Mouse (Mus musculus) limb, embryonic 10.5 days (tissue): ENCODE results near the gene Itpk1. TPM values are rescaled to one million over a fixed set of nuclear protein-coding genes. Genes with fewer than 3 reads are reported as not detected.

Experiments
- DNase-seq: peaks from one replicate; pipeline ENCODE4 v3.0.0-alpha.2; 2017; ENCODE audit warnings: low spot score
- H3K27ac ChIP-seq: fragments of 300-500 bp; sonication (generic); 2 replicates; pipeline ENCODE4 v1.5.1; 2016; ENCODE audit warnings: mild to moderate bottlenecking
- H3K27me3 ChIP-seq: fragments of 300-500 bp; sonication (generic); 2 replicates; pipeline ENCODE4 v1.6.1; 2016; ENCODE audit warnings: low read depth, mild to moderate bottlenecking; ENCODE audit not compliant: poor library complexity, severe bottlenecking
- H3K36me3 ChIP-seq: fragments of 300-500 bp; sonication (generic); 2 replicates; pipeline ENCODE4 v1.6.1; 2016; ENCODE audit warnings: mild to moderate bottlenecking, moderate library complexity
- H3K4me1 ChIP-seq: fragments of 300-500 bp; sonication (generic); 2 replicates; pipeline ENCODE4 v1.6.1; 2016
- H3K4me3 ChIP-seq: fragments of 300-500 bp; sonication (generic); 2 replicates; pipeline ENCODE4 v1.5.1; 2016; ENCODE audit warnings: mild to moderate bottlenecking, moderate library complexity
- H3K9me3 ChIP-seq: fragments of 300-500 bp; sonication (generic); replicated peaks from 2 replicates; pipeline ENCODE4 v1.6.1; 2016; ENCODE audit warnings: mild to moderate bottlenecking
- WGBS: fragments of 180-500 bp; shearing (Covaris S2); methylation state at CpG from one replicate; pipeline ENCODE4 v1.1.7; 2016; 5-methylcytosine and 5-hydroxymethylcytosine counted together
- polyA plus RNA-seq: library from polyadenylated mRNA; unstranded; fragments of >200 nt; fragmentation: Nextera tagmentation; extraction: Ambion mirVana; gene quantifications from 2 replicates; pipeline ENCODE4 v1.2.1, GENCODE M21; 2016

The Itpk1 gene
- polyA plus RNA-seq, 1 experiment from 2014 or later = 9.7 TPM

DNA sequence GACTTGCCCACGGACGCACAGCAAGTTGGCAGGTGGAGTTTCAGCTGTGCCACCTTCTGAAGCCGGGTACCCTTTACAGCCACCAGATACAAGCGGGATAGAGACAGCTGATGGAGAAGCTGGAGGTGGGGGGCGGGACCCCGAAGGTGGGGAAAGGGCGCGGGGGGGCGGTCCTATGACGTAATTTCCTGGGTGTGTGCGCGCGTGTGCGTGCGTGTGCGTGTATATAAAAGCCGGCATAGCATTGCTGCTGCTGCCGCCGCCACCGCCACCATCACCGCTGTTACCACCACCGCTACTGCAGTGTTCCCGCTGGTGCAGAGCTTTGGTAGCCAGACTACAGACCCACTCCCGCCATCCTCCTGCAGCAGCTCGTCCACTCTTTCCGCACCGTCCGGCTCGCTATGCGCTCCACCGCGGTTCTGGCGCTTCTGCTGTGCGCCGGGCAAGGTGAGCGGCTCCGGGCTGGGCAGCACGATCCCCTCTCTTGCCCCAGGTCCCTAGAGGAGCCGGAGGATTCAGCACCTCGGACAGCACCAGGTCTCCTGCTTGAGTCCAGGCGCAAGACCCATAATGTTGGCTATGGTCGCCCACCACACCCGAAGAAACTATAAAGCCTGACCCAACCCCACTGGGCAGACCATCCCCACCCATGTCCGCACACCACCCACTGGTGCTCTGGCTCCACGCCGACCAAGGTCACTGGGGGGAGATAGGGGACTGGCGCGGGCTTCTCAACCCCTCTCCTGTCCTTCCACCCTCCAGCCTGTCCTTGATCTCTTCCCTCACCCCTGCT, 149.8 kb downstream of the Itpk1 start, which contains the start of gene Chga:
Gene Chga (plus strand): TSS at position 249 of the 796 bp plus-strand sequence.
- H3K4me3 ChIP-seq = peak within 1 kb of the TSS; percentile 45
- H3K27me3 ChIP-seq = peaks cover 52% of the 10 kb centered on the region
- H3K4me1 ChIP-seq = peaks cover 9% of the 10 kb centered on the region
- no peaks in the 10 kb centered on the region for H3K36me3 ChIP-seq
- H3K27ac ChIP-seq = no peak within 1 kb of the TSS
- WGBS = 3% methylated on average over 48 of the region's 48 CpGs
- no peaks in the 10 kb centered on the region for H3K9me3 ChIP-seq
- DNase-seq = peak; percentile 96

GRCm38 (mm10) chr12:102553705-102554275, 150.9 kb downstream of the Itpk1 start:
- Histone ChIP-seq H3K9me3 (no peaks in the 10 kb centered on the region), H3K4me1 (peaks cover 9% of the 10 kb centered on the region), H3K36me3 (no peaks in the 10 kb centered on the region), H3K27ac (no peak overlapping the region), H3K27me3 (peaks cover 52% of the 10 kb centered on the region), H3K4me3 (no peak overlapping the region)
- 74% methylated on average over 14 of the region's 14 CpGs for WGBS
- DNase-seq = no peak

DNA sequence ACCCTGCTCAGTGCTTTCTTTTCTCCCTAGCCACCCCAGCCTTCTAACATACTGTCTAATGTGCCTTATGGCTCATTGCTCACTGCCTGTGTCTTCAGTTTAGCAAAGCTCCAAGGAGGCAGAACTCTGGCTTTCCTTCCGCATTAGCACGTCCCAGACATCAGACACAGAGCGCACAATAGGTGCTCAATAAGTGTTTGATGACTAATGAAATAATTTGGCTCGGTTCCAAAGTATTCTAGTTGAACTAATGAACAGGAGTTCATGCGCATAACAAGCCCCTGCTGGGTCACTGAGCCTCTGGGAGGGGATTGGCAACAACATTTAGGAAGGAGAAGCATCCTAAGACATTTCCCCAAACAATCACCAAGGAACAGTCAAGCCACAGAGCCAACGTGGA, 152.7 kb downstream of the Itpk1 start:
- WGBS = 81% methylated on average over 6 of the region's 6 CpGs
- peaks cover 52% of the 10 kb centered on the region for H3K27me3 ChIP-seq
- no peak overlapping the region for H3K4me3 ChIP-seq
- peaks cover 9% of the 10 kb centered on the region for H3K4me1 ChIP-seq
- H3K27ac ChIP-seq = no peak overlapping the region
- no peaks in the 10 kb centered on the region for H3K9me3 ChIP-seq
- DNase-seq = no peak
- no peaks in the 10 kb centered on the region for H3K36me3 ChIP-seq

DNA sequence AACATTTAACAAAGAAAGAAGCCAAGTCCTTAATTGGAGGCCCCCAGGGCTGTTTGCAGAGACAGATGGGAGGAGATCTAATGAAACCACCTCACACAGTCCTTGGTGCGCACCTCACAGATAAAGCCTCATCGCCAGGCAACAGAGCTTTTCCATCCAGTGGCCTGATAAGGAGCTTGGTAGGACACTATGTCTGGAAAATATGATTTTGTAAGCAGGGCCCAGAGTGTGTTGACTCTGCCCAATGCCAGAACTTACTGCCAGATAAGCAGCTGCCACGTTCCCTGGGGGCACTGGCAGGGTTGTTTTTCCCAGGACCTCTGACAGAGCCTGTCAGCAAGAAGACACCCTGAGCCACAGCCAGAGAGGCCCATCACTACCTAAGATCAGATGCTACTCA, 153.5 kb downstream of the Itpk1 start:
- no peaks in the 10 kb centered on the region for H3K36me3 ChIP-seq
- 85% methylated on average over 3 of the region's 3 CpGs for WGBS
- H3K4me1 ChIP-seq = peaks cover 9% of the 10 kb centered on the region
- no peaks in the 10 kb centered on the region for H3K9me3 ChIP-seq
- no peak for DNase-seq
- H3K27me3 ChIP-seq = peaks cover 55% of the 10 kb centered on the region
- no peak overlapping the region for H3K27ac ChIP-seq
- no peak overlapping the region for H3K4me3 ChIP-seq

- Histone ChIP-seq H3K4me3 (no peak overlapping the region), H3K27me3 (peaks cover 48% of the 10 kb centered on the region), H3K27ac (no peak overlapping the region), H3K36me3 (no peaks in the 10 kb centered on the region), H3K9me3 (no peaks in the 10 kb centered on the region), H3K4me1 (peaks cover 9% of the 10 kb centered on the region)
- WGBS = 6% methylated on average over 11 of the region's 11 CpGs
- peak; percentile 96 for DNase-seq
These were observed 154.2 kb downstream of the Itpk1 start for GRCm38 (mm10) chr12:102550529-102550928.

- H3K27ac ChIP-seq = no peak overlapping the region
- 78% methylated on average over 6 of the region's 6 CpGs for WGBS
- H3K4me1 ChIP-seq = no peaks in the 10 kb centered on the region
- H3K9me3 ChIP-seq = no peaks in the 10 kb centered on the region
- H3K27me3 ChIP-seq = 0 out of 2 replicates have a peak, but pooled peaks cover 8% of the 10 kb centered on the region
- H3K4me3 ChIP-seq = no peak overlapping the region
- DNase-seq = no peak
- H3K36me3 ChIP-seq = no peaks in the 10 kb centered on the region
These were observed 159.6 kb downstream of the Itpk1 start for GRCm38 (mm10) chr12:102545122-102545521.

GRCm38 (mm10) chr12:102541168-102541567, 163.6 kb downstream of the Itpk1 start:
- no peak overlapping the region for H3K27ac ChIP-seq
- H3K4me3 ChIP-seq = no peak overlapping the region
- H3K4me1 ChIP-seq = peaks cover 14% of the 10 kb centered on the region
- H3K36me3 ChIP-seq = no peaks in the 10 kb centered on the region
- H3K9me3 ChIP-seq = no peaks in the 10 kb centered on the region
- H3K27me3 ChIP-seq = 0 out of 2 replicates have a peak, but pooled peaks cover 5% of the 10 kb centered on the region
- DNase-seq = no peak
- WGBS = 95% methylated on average over 7 of the region's 7 CpGs

DNA sequence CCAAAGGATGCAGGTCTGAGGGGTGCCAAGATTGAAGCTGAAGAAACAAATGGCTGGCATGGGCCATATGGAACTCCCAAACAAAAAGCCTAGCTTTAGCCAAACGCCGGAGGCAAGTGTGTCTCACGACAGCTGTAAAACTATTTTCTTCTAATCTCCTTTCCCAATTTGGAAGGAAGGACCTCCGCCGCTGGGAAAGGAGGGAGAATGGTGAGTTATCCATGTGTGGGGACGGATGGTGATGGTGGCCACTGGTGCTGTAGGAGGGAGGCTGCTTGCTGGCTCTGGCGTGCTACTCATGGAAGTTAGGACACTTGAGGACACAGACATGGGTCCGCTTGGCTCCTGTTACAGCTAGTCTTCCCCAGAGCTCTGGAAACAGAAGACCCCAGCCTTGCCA, 164.5 kb downstream of the Itpk1 start:
- WGBS = 51% methylated on average over 8 of the region's 8 CpGs
- H3K27ac ChIP-seq = no peak overlapping the region
- H3K27me3 ChIP-seq = 0 out of 2 replicates have a peak, but pooled peaks cover 5% of the 10 kb centered on the region
- no peaks in the 10 kb centered on the region for H3K9me3 ChIP-seq
- peaks cover 14% of the 10 kb centered on the region for H3K4me1 ChIP-seq
- H3K36me3 ChIP-seq = no peaks in the 10 kb centered on the region
- no peak for DNase-seq
- no peak overlapping the region for H3K4me3 ChIP-seq

DNA sequence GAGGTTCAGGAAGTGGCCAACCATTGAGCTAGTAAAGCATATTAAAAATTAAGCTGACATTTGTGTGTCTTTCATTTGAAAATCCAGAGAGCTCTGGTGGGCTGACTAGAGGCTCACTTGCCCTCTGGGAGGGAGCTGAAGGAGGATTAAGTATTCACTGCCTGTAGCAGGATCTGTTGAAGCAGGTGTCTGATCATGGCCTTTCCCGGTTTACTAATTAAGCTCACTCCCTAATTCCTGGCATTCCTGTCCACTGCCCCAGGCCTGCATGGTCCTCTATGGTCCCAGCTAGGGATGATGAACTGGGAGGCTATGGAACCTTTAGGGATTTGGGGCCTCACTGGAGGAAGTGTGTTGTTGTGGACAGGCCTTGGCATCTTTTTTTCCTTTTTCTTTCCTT, 168.9 kb downstream of the Itpk1 start:
- peaks cover 28% of the 10 kb centered on the region for H3K27me3 ChIP-seq
- H3K27ac ChIP-seq = no peak overlapping the region
- H3K4me3 ChIP-seq = no peak overlapping the region
- H3K36me3 ChIP-seq = no peaks in the 10 kb centered on the region
- peaks cover 14% of the 10 kb centered on the region for H3K4me1 ChIP-seq
- 56% methylated on average over 1 of the region's 1 CpGs for WGBS
- DNase-seq = no peak
- no peaks in the 10 kb centered on the region for H3K9me3 ChIP-seq

DNA sequence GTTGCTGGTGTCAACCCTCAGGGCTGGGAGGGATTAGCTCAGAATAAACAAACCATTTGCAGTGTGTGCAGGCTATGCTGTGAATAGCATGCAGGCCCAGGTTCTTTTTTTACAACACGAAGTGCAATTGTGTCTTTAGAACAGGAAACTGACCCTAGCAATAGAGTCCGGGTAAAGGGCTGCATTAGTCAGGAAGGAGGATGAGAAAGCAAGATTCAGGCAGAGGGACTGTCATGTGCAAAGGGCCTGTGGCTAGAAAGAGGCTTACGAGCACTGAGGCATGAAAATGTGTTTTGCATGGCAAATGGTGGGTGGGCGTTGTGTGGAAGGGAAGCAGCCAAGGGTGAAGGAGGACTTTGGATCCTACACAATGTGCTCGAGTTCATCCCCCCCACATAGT, 176.7 kb downstream of the Itpk1 start:
- H3K4me1 ChIP-seq = no peaks in the 10 kb centered on the region
- WGBS = 79% methylated on average over 5 of the region's 5 CpGs
- H3K36me3 ChIP-seq = no peaks in the 10 kb centered on the region
- no peak overlapping the region for H3K4me3 ChIP-seq
- H3K9me3 ChIP-seq = no peaks in the 10 kb centered on the region
- peaks cover 61% of the 10 kb centered on the region for H3K27me3 ChIP-seq
- no peak overlapping the region for H3K27ac ChIP-seq
- DNase-seq = no peak

- Histone ChIP-seq H3K36me3 (no peaks in the 10 kb centered on the region), H3K4me1 (peaks cover 8% of the 10 kb centered on the region), H3K27me3 (peaks cover 71% of the 10 kb centered on the region), H3K27ac (no peak overlapping the region), H3K9me3 (no peaks in the 10 kb centered on the region), H3K4me3 (no peak overlapping the region)
- no peak for DNase-seq
- 23% methylated on average over 6 of the region's 6 CpGs for WGBS
These were observed 180.0 kb downstream of the Itpk1 start for GRCm38 (mm10) chr12:102524760-102525159.

GRCm38 (mm10) chr12:102524216-102524615, 180.5 kb downstream of the Itpk1 start:
- no peaks in the 10 kb centered on the region for H3K9me3 ChIP-seq
- no peaks in the 10 kb centered on the region for H3K36me3 ChIP-seq
- H3K4me3 ChIP-seq = no peak overlapping the region
- H3K4me1 ChIP-seq = peaks cover 8% of the 10 kb centered on the region
- DNase-seq = no peak
- 76% methylated on average over 3 of the region's 3 CpGs for WGBS
- no peak overlapping the region for H3K27ac ChIP-seq
- peaks cover 68% of the 10 kb centered on the region for H3K27me3 ChIP-seq

DNA sequence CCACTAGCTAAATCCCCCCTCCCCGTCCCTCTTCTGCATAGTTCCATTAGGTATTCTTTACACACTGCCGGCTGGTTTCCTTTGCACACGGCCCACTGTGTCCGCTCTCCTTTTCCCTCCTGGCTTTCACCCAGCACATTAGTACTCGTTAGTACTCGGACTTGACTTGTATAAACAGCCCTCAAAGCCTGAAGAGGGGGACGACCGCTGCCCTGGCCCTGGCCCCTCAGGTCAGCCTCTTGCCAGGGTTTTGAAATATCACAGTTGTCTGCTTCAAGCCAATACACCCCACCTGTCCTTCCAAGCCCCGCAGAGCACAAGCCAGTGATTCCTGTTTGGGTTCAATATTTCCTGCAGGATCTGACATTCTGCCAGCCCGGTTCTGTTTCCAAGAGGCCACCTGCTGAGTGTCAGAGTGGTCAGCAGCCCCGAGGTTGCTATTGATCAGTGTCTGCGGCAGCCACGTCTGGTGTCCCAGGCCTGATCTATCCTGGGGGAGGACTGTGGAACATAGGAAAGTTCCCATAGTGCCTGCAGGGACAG, 182.9 kb downstream of the Itpk1 start:
- no peaks in the 10 kb centered on the region for H3K36me3 ChIP-seq
- no peaks in the 10 kb centered on the region for H3K9me3 ChIP-seq
- H3K4me3 ChIP-seq = no peak overlapping the region
- WGBS = 47% methylated on average over 13 of the region's 13 CpGs
- peaks cover 11% of the 10 kb centered on the region for H3K4me1 ChIP-seq
- DNase-seq = no peak
- H3K27ac ChIP-seq = no peak overlapping the region
- peaks cover 54% of the 10 kb centered on the region for H3K27me3 ChIP-seq
